Mouse (Mus musculus) heart, embryonic 15.5 days (tissue): ENCODE results near the gene Zfp354c. TPM values are rescaled to one million over a fixed set of nuclear protein-coding genes. Genes with fewer than 3 reads are reported as not detected.

ENCODE experiments used
- ATAC-seq: fragments of 200-750 bp; cut with Nextera tagmentation; replicated peaks from 2 replicates; pipeline ENCODE4 v1.8.0; 2017; ENCODE audit warnings: low read depth, moderate TSS enrichment; ENCODE audit not compliant: insufficient number of reproducible peaks, insufficient read depth, low FRiP score
- H3K27ac ChIP-seq: fragments of 300-500 bp; sonication (generic); 2 replicates; pipeline ENCODE4 v1.5.1; 2015; ENCODE audit warnings: mild to moderate bottlenecking, inconsistent platforms
- H3K27me3 ChIP-seq: fragments of 300-500 bp; sonication (generic); 2 replicates; pipeline ENCODE4 v1.6.1; 2015; ENCODE audit warnings: inconsistent platforms
- H3K36me3 ChIP-seq: fragments of 300-500 bp; sonication (generic); 2 replicates; pipeline ENCODE4 v1.6.1; 2015; ENCODE audit warnings: mild to moderate bottlenecking, inconsistent platforms
- H3K4me1 ChIP-seq: fragments of 300-500 bp; sonication (generic); replicated peaks from 2 replicates; pipeline ENCODE4 v1.6.1; 2015; ENCODE audit warnings: inconsistent platforms
- H3K4me2 ChIP-seq: fragments of 300-500 bp; sonication (generic); 2 replicates; pipeline ENCODE4 v1.6.1; 2015; ENCODE audit warnings: inconsistent platforms, mild to moderate bottlenecking, moderate library complexity
- H3K4me3 ChIP-seq: fragments of 300-500 bp; sonication (generic); 2 replicates; pipeline ENCODE4 v1.5.1; 2015; ENCODE audit warnings: mild to moderate bottlenecking, inconsistent platforms
- H3K9ac ChIP-seq: fragments of 300-500 bp; sonication (generic); 2 replicates; pipeline ENCODE4 v1.6.1; 2015; ENCODE audit warnings: mild to moderate bottlenecking, inconsistent platforms
- H3K9me3 ChIP-seq: fragments of 300-500 bp; sonication (generic); replicated peaks from 2 replicates; pipeline ENCODE4 v1.6.1; 2016; ENCODE audit warnings: inconsistent platforms
- WGBS: fragments of 180-500 bp; shearing (Covaris S2); methylation state at CpG from one replicate; pipeline ENCODE4 v1.1.7; 2015; ENCODE audit warnings: mixed read lengths; 5-methylcytosine and 5-hydroxymethylcytosine counted together
- polyA plus RNA-seq: library from polyadenylated mRNA; unstranded; fragments of >200 nt; fragmentation: Nextera tagmentation; extraction: Ambion mirVana; gene quantifications from 2 replicates; pipeline ENCODE4 v1.2.1, GENCODE M21; 2015

Gene Zfp354c
- polyA plus RNA-seq, 1 experiment from 2014 or later, result 11.5 TPM

GRCm38 (mm10) chr11:50814233-50814632 lies 13.3 kb downstream of the Zfp354c start:
- Histone ChIP-seq H3K27ac (no peak overlapping the region), H3K9ac (no peak overlapping the region), H3K4me1 (no peaks in the 10 kb centered on the region), H3K4me3 (no peak overlapping the region), H3K27me3 (no peaks in the 10 kb centered on the region), H3K4me2 (no peak overlapping the region), H3K9me3 (peaks cover 30% of the 10 kb centered on the region), H3K36me3 (peaks cover 86% of the 10 kb centered on the region)
- WGBS, result 93% methylated on average over 4 of the region's 4 CpGs
- ATAC-seq, result no peak

GRCm38 (mm10) chr11:50798836-50799235 lies 28.7 kb downstream of the Zfp354c start:
- Histone ChIP-seq H3K9me3 (no peaks in the 10 kb centered on the region), H3K36me3 (no peaks in the 10 kb centered on the region), H3K27ac (no peak overlapping the region), H3K4me2 (no peak overlapping the region), H3K4me3 (no peak overlapping the region), H3K9ac (no peak overlapping the region), H3K27me3 (no peaks in the 10 kb centered on the region), H3K4me1 (no peaks in the 10 kb centered on the region)
- no peak for ATAC-seq

DNA sequence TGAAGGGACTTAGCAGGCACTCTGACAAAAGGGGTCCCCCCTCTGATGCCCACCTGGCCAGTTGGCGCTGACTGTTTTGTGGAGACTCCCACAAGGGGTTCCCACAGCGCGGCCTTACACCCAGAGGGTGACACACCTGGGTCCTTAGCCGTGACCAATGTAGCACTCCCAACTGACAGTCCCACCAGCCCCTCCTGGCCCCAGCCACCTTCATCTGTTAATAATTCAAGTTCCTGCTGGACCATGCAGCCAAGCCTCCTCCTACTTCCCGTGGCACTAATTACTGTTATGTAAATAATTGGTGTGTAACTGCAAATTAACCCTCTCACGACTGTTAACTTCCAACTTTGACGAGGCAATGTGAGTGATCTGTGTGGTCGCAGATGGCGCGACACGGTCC lies 29.9 kb downstream of the Zfp354c start:
- H3K27me3 ChIP-seq, result no peaks in the 10 kb centered on the region
- H3K9me3 ChIP-seq, result no peaks in the 10 kb centered on the region
- ATAC-seq, result no peak
- no peak overlapping the region for H3K27ac ChIP-seq
- no peak overlapping the region for H3K9ac ChIP-seq
- 74% methylated on average over 11 of the region's 11 CpGs for WGBS
- no peak overlapping the region for H3K4me2 ChIP-seq
- H3K36me3 ChIP-seq, result no peaks in the 10 kb centered on the region
- no peaks in the 10 kb centered on the region for H3K4me1 ChIP-seq
- H3K4me3 ChIP-seq, result no peak overlapping the region

DNA sequence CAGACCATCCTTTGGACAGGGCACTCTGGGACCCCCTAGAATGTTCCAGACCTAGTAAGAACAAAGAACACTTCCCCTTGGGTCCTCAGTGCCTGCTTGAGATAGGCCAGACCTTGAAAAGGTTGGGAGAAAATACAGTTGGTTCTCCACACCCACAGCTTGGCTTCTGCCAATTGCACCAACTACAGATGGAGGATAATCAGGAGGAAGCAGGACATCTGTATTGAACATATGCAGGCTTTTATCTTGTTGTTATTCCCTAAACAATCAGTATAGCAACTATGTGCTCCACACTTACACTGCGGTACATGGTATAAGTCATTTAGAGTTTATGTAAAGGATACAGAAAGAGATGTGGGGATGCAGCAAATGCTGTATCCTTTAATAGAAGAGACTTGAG lies 56.5 kb downstream of the Zfp354c start:
- H3K9me3 ChIP-seq, result no peaks in the 10 kb centered on the region
- H3K36me3 ChIP-seq, result no peaks in the 10 kb centered on the region
- WGBS, result 80% methylated on average over 1 of the region's 1 CpGs
- no peak for ATAC-seq
- no peak overlapping the region for H3K9ac ChIP-seq
- H3K4me1 ChIP-seq, result peaks cover 6% of the 10 kb centered on the region
- H3K4me3 ChIP-seq, result no peak overlapping the region
- H3K4me2 ChIP-seq, result no peak overlapping the region
- no peak overlapping the region for H3K27ac ChIP-seq
- no peaks in the 10 kb centered on the region for H3K27me3 ChIP-seq

DNA sequence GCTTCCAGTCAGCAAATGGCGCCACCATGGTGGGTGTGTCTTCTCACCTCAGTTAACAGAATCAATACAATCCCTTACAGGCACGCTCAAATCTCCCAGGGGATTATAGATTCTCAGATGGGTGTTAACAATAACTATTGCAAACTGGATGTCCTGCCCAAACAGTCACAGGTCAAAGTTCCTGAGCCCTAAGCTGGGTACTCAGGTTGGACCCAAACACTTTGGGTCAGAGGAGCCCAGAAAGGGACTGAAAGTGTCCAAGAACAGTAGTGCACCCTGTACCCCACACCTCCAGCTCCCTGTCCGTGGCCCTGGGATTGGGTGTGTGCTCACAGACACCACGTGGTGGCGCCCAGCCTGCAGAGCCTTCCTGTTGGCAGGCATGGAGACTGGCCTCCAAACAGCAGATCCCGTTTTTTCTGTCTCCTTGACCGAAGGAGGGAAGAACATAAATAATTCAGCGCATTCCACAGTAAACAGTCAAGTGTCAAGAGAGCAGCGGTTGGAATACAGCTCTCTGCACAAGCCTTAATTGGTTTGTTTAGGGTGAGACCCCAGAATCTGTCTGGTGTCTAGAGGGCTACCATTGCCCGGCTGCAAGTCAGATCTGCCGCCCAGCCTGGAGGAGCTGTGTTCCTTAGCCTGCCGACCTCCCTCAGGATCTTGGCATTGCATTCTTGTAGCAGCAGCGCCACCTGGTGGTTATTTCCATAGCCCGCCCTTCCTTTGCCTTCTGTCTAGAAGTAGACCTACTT lies 58.4 kb downstream of the Zfp354c start:
- H3K9me3 ChIP-seq, result no peaks in the 10 kb centered on the region
- ATAC-seq, result peak; percentile 68; the same call in 1 of the 2 replicates
- H3K4me2 ChIP-seq, result peak overlapping the region; percentile 65
- H3K27me3 ChIP-seq, result no peaks in the 10 kb centered on the region
- no peaks in the 10 kb centered on the region for H3K36me3 ChIP-seq
- 11% methylated on average over 14 of the region's 14 CpGs for WGBS
- peaks cover 14% of the 10 kb centered on the region for H3K4me1 ChIP-seq
- peak overlapping the region; percentile 15 for H3K9ac ChIP-seq
- H3K27ac ChIP-seq, result no peak overlapping the region
- H3K4me3 ChIP-seq, result peak overlapping the region; percentile 36

- Histone ChIP-seq H3K4me2 (no peak overlapping the region), H3K9me3 (no peaks in the 10 kb centered on the region), H3K4me1 (peaks cover 14% of the 10 kb centered on the region), H3K9ac (no peak overlapping the region), H3K36me3 (no peaks in the 10 kb centered on the region), H3K4me3 (no peak overlapping the region), H3K27me3 (0 out of 2 replicates have a peak, but pooled peaks cover 5% of the 10 kb centered on the region), H3K27ac (no peak overlapping the region)
- ATAC-seq, result no peak
- WGBS, result 18% methylated on average over 4 of the region's 4 CpGs
Observed at GRCm38 (mm10) chr11:50767039-50767438, 60.5 kb downstream of the Zfp354c start.

- H3K4me3 ChIP-seq, result no peak overlapping the region
- WGBS, result 73% methylated on average over 7 of the region's 7 CpGs
- no peak overlapping the region for H3K27ac ChIP-seq
- H3K4me2 ChIP-seq, result no peak overlapping the region
- H3K4me1 ChIP-seq, result peaks cover 14% of the 10 kb centered on the region
- H3K9ac ChIP-seq, result no peak overlapping the region
- no peaks in the 10 kb centered on the region for H3K9me3 ChIP-seq
- H3K36me3 ChIP-seq, result no peaks in the 10 kb centered on the region
- ATAC-seq, result no peak
- H3K27me3 ChIP-seq, result 0 out of 2 replicates have a peak, but pooled peaks cover 5% of the 10 kb centered on the region
Observed at GRCm38 (mm10) chr11:50766461-50766860, 61.1 kb downstream of the Zfp354c start.

Other genes with a start within 250 kb of the Zfp354c start
- gene Adamts2, start 225.6 kb downstream of the Zfp354c start, polyA plus RNA-seq, result 9.7 and 14.7 TPM in 2 replicates
- 0.40 and 0.49 TPM in 2 replicates for gene Zfp879, start 13.8 kb upstream of the Zfp354c start, polyA plus RNA-seq
- gene Grm6, start 23.0 kb upstream of the Zfp354c start, polyA plus RNA-seq, result 0.03 and 0.21 TPM in 2 replicates
- gene Zfp454, start 59.9 kb upstream of the Zfp354c start, polyA plus RNA-seq, result 2.4 and 2.8 TPM in 2 replicates
- gene Zfp2, start 88.4 kb upstream of the Zfp354c start, polyA plus RNA-seq, result 5.6 and 7.7 TPM in 2 replicates
- 0.87 and 1.0 TPM in 2 replicates for gene Zfp354b, start 103.9 kb upstream of the Zfp354c start, polyA plus RNA-seq
- gene 4933414I15Rik, start 116.0 kb upstream of the Zfp354c start, polyA plus RNA-seq, result not detected in 2 replicates
- gene Prop1, start 126.0 kb upstream of the Zfp354c start, polyA plus RNA-seq, result not detected in 2 replicates
- not detected in 2 replicates for gene Olfr1378, start 138.8 kb upstream of the Zfp354c start, polyA plus RNA-seq
- not detected in 2 replicates for gene Olfr1377, start 154.2 kb upstream of the Zfp354c start, polyA plus RNA-seq
- not detected in 2 replicates for gene Olfr51, start 175.9 kb upstream of the Zfp354c start, polyA plus RNA-seq
- not detected in 2 replicates for gene Olfr54, start 186.5 kb upstream of the Zfp354c start, polyA plus RNA-seq
- gene Olfr1375, start 220.4 kb upstream of the Zfp354c start, polyA plus RNA-seq, result not detected in 2 replicates
- gene Zfp354a, start 231.5 kb upstream of the Zfp354c start, polyA plus RNA-seq, result 5.6 and 5.9 TPM in 2 replicates